Mouse (Mus musculus) embryonic facial prominence, embryonic 14.5 days (tissue): ENCODE results near the gene Zbtb39. TPM values are rescaled to one million over a fixed set of nuclear protein-coding genes. Genes with fewer than 3 reads are reported as not detected.

ENCODE experiments used
- ATAC-seq: fragments of 200-750 bp; cut with Nextera tagmentation; 2 replicates; pipeline ENCODE4 v1.8.0; 2017; ENCODE audit warnings: low read depth, moderate number of reproducible peaks, moderate TSS enrichment
- DNase-seq: peaks from one replicate; pipeline ENCODE4 v3.0.0-alpha.2; 2015; ENCODE audit warnings: low spot score
- H3K27ac ChIP-seq: fragments of 300-500 bp; sonication (generic); replicated peaks from 2 replicates; pipeline ENCODE4 v1.5.1; 2014; ENCODE audit warnings: low read depth, mild to moderate bottlenecking, low read length, moderate library complexity
- H3K27me3 ChIP-seq: fragments of 300-500 bp; sonication (generic); replicated peaks from 2 replicates; pipeline ENCODE4 v1.6.1; 2014; ENCODE audit warnings: low read length; ENCODE audit not compliant: control insufficient read depth, insufficient read depth
- H3K36me3 ChIP-seq: fragments of 300-500 bp; sonication (generic); 2 replicates; pipeline ENCODE4 v1.6.1; 2014; ENCODE audit warnings: low read length, mixed read lengths; ENCODE audit not compliant: control insufficient read depth, insufficient read depth
- H3K4me1 ChIP-seq: fragments of 300-500 bp; sonication (generic); 2 replicates; pipeline ENCODE4 v1.6.1; 2014; ENCODE audit warnings: antibody characterized with exemption, low read length; ENCODE audit not compliant: control insufficient read depth, insufficient read depth
- H3K4me2 ChIP-seq: fragments of 300-500 bp; sonication (generic); 2 replicates; pipeline ENCODE4 v1.6.1; 2014; ENCODE audit warnings: low read depth, mild to moderate bottlenecking, low read length, moderate library complexity, mixed read lengths
- H3K4me3 ChIP-seq: fragments of 300-500 bp; sonication (generic); 2 replicates; pipeline ENCODE4 v1.5.1; 2014; ENCODE audit warnings: low read depth, mild to moderate bottlenecking, low read length
- H3K9ac ChIP-seq: fragments of 300-500 bp; sonication (generic); 2 replicates; pipeline ENCODE4 v1.6.1; 2014; ENCODE audit warnings: low read depth, mild to moderate bottlenecking, low read length, moderate library complexity, mixed read lengths
- H3K9me3 ChIP-seq: fragments of 300-500 bp; sonication (generic); 2 replicates; pipeline ENCODE4 v1.6.1; 2016; ENCODE audit warnings: low read length; ENCODE audit not compliant: control insufficient read depth
- WGBS: fragments of 180-500 bp; shearing (Covaris S2); extraction: QIAGEN DNeasy Blood & Tissue Kit; methylation state at CpG from one replicate; pipeline ENCODE4 v1.1.7; 2014; 5-methylcytosine and 5-hydroxymethylcytosine counted together
- polyA plus RNA-seq: library from polyadenylated mRNA; unstranded; fragments of >200 nt; fragmentation: Nextera tagmentation; extraction: Ambion mirVana; gene quantifications from 2 replicates; pipeline ENCODE4 v1.2.1, GENCODE M21; 2014

Gene Zbtb39
- polyA plus RNA-seq, 1 experiment from 2014 or later = 3.7 TPM

GRCm38 (mm10) chr10:127707721-127708120 lies 31.6 kb upstream of the Zbtb39 start:
- ATAC-seq = no peak
- WGBS = 88% methylated on average over 7 of the region's 7 CpGs
- Histone ChIP-seq H3K27ac (no peak overlapping the region), H3K27me3 (no peaks in the 10 kb centered on the region), H3K4me1 (0 out of 2 replicates have a peak, but pooled peaks cover 2% of the 10 kb centered on the region), H3K9ac (no peak overlapping the region), H3K4me2 (no peak overlapping the region), H3K9me3 (no peaks in the 10 kb centered on the region), H3K4me3 (no peak overlapping the region), H3K36me3 (no peaks in the 10 kb centered on the region)
- DNase-seq = no peak

- 71% methylated on average over 3 of the region's 3 CpGs for WGBS
- Histone ChIP-seq H3K4me3 (no peak overlapping the region), H3K36me3 (no peaks in the 10 kb centered on the region), H3K27ac (no peak overlapping the region), H3K27me3 (no peaks in the 10 kb centered on the region), H3K9me3 (no peaks in the 10 kb centered on the region), H3K9ac (no peak overlapping the region), H3K4me2 (no peak overlapping the region), H3K4me1 (0 out of 2 replicates have a peak, but pooled peaks cover 2% of the 10 kb centered on the region)
- DNase-seq = no peak
- ATAC-seq = no peak
Measured at GRCm38 (mm10) chr10:127708850-127709370, 30.4 kb upstream of the Zbtb39 start.

GRCm38 (mm10) chr10:127710331-127710730 lies 29.0 kb upstream of the Zbtb39 start:
- Histone ChIP-seq H3K9ac (no peak overlapping the region), H3K4me1 (0 out of 2 replicates have a peak, but pooled peaks cover 2% of the 10 kb centered on the region), H3K27ac (no peak overlapping the region), H3K4me2 (no peak overlapping the region), H3K4me3 (no peak overlapping the region), H3K36me3 (no peaks in the 10 kb centered on the region), H3K27me3 (no peaks in the 10 kb centered on the region), H3K9me3 (no peaks in the 10 kb centered on the region)
- no peak for ATAC-seq
- DNase-seq = no peak
- WGBS = 67% methylated on average over 13 of the region's 13 CpGs

GRCm38 (mm10) chr10:127712736-127713135 lies 26.6 kb upstream of the Zbtb39 start:
- Histone ChIP-seq H3K4me1 (0 out of 2 replicates have a peak, but pooled peaks cover 2% of the 10 kb centered on the region), H3K27ac (no peak overlapping the region), H3K9me3 (no peaks in the 10 kb centered on the region), H3K27me3 (no peaks in the 10 kb centered on the region), H3K9ac (no peak overlapping the region), H3K4me3 (no peak overlapping the region), H3K36me3 (no peaks in the 10 kb centered on the region), H3K4me2 (no peak overlapping the region)
- DNase-seq = no peak
- WGBS = 46% methylated on average over 6 of the region's 6 CpGs
- no peak for ATAC-seq

DNA sequence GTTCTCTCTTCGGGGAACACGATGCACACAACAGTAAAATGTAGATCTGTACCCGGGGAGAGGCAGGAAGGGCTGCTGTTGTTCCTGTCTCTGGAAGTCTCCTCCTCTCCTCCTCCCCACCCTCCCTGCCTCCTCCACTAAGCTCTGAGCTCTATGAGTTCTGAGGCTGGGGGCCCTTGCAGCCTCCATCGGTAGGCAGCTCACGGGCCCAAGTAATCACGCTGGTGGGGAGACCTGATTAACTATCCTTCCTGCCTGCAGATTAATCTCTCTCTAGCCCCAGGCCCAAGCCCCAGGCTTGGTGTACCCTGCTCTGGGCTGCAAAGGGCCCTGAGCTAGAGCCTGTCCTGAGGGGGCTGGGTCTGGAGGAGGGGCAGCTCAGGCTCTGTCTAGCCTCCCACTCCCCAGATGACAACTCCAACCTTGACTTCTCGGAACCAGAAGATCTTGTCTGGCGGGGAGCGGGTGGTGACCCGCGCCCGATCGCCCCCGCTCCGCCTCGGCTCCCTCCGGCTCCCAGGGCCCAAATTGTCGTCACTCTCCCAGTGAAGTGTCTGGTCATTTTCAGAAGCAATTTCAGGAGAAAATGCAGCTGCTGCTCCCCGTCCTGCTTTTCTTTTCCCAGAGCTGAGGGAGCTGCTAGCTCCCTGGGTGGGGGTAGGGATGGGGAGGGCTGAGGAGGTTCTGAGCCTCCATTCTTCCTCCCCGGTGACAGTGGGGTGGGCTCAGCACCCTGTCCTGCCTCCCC lies 17.5 kb upstream of the Zbtb39 start:
- Histone ChIP-seq H3K4me1 (peaks cover 12% of the 10 kb centered on the region), H3K27me3 (peaks cover 11% of the 10 kb centered on the region; the same call in 1 of the 2 replicates), H3K4me2 (peak overlapping the region; percentile 49), H3K27ac (no peak overlapping the region), H3K4me3 (peak overlapping the region; percentile 11; the same call in 1 of the 2 replicates), H3K9me3 (no peaks in the 10 kb centered on the region), H3K36me3 (no peaks in the 10 kb centered on the region), H3K9ac (peak overlapping the region; percentile 46; the same call in 1 of the 2 replicates)
- ATAC-seq (no peak; the same call in 1 of the 2 replicates), DNase-seq (peak; percentile 19)
- WGBS = 11% methylated on average over 16 of the region's 20 CpGs

- no peaks in the 10 kb centered on the region for H3K9me3 ChIP-seq
- ATAC-seq (no peak), DNase-seq (no peak)
- H3K27ac ChIP-seq = no peak within 1 kb of the TSS
- H3K9ac ChIP-seq = no peak within 1 kb of the TSS
- H3K4me1 ChIP-seq = peaks cover 12% of the 10 kb centered on the region
- H3K4me2 ChIP-seq = no peak within 1 kb of the TSS
- 74% methylated on average over 3 of the region's 3 CpGs for WGBS
- no peak within 1 kb of the TSS for H3K4me3 ChIP-seq
- H3K27me3 ChIP-seq = peaks cover 15% of the 10 kb centered on the region; the same call in 1 of the 2 replicates
- H3K36me3 ChIP-seq = no peaks in the 10 kb centered on the region
Measured at GRCm38 (mm10) chr10:127724178-127724577, 15.2 kb upstream of the Zbtb39 start, which contains the start of gene Tac2. Gene Tac2, plus strand, starts transcription at chr10:127724478.

DNA sequence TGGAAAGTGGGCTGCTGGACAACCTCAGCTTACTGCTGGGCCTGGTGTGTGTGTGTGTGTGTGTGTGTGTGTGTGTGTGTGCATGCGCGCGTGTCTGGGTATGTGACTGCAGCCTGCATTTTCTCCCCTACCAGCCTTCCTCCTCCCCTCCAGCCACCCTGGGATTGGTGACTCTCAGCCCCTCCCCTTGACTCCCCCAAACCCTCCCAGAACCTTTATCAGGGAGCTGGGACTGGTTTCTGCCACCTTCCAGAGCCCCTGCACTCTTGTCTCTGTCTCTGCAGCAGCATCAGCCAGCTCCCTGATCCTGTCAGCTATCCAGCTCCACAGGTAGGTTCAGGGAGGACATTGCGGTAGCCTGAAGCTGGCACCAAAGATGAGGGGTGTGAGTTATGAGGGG lies 14.2 kb upstream of the Zbtb39 start:
- Histone ChIP-seq H3K4me3 (no peak overlapping the region), H3K4me2 (no peak overlapping the region), H3K36me3 (no peaks in the 10 kb centered on the region), H3K27ac (no peak overlapping the region), H3K9me3 (no peaks in the 10 kb centered on the region), H3K27me3 (peaks cover 15% of the 10 kb centered on the region; the same call in 1 of the 2 replicates), H3K9ac (no peak overlapping the region), H3K4me1 (peaks cover 12% of the 10 kb centered on the region)
- DNase-seq = no peak
- WGBS = 81% methylated on average over 4 of the region's 4 CpGs
- no peak for ATAC-seq

DNA sequence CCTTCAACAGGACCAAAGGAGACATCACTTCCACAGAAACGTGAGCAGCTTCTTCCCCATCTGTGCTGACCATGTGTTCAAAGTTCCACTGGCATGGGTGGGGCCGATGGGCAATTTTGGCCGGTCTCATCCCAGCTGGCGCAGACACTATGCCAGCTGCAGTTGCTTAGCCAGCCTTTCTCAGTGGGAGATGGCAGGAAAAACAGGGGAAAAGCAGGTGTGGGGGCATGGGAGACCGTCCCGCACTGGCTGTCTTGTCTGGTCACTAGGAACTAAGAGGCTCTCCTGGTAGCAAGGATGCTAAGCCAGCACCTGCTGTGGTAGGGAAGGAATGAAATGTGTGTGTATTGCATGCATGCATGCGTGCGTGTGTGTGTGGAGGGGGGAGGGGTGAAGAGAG lies 10.9 kb upstream of the Zbtb39 start:
- 0 out of 2 replicates have a peak, but pooled peaks cover 4% of the 10 kb centered on the region for H3K27me3 ChIP-seq
- H3K4me1 ChIP-seq = no peaks in the 10 kb centered on the region
- DNase-seq = no peak
- no peak overlapping the region for H3K4me3 ChIP-seq
- ATAC-seq = no peak
- no peak overlapping the region for H3K9ac ChIP-seq
- H3K9me3 ChIP-seq = no peaks in the 10 kb centered on the region
- no peak overlapping the region for H3K27ac ChIP-seq
- WGBS = 66% methylated on average over 8 of the region's 8 CpGs
- H3K36me3 ChIP-seq = no peaks in the 10 kb centered on the region
- H3K4me2 ChIP-seq = no peak overlapping the region
